ENCODE assay signal across 21 mouse cellular contexts in genomic region chr6:100869909-100870308, GRCm38 (mm10).
"Had no signal": no experiment of that assay in that cellular context is flagged by ENCODE, and none has a peak within 500 bp of the region (broad histone marks: within the 10 kb centered on the region; RNA-seq: fewer than 3 reads in every experiment).

No protein-coding gene starts in this region.

- H3K27ac ChIP-seq: heart, embryonic 10.5 days; heart, embryonic 13.5 days; heart, embryonic 15.5 days; hindbrain, embryonic 13.5 days; layer of hippocampus, adult 2 months; left cerebral cortex, adult 2 months; limb, embryonic 13.5 days; limb, embryonic 15.5 days; liver, embryonic 12.5 days had no signal

- DNase-seq: forebrain, postnatal 0 days; gastrocnemius, postnatal 14 days; gastrocnemius, postnatal 36 days; heart, adult 18-20 months; heart, postnatal 14 days; heart, postnatal 36 days; kidney, adult 11 months; kidney, adult 2 months; kidney, postnatal 10 days; kidney, postnatal 25 days; kidney, postnatal 4 days had no signal

- H3K4me1 ChIP-seq: heart, embryonic 13.5 days; heart, embryonic 15.5 days; hindbrain, embryonic 13.5 days; limb, embryonic 13.5 days; limb, embryonic 15.5 days; liver, embryonic 12.5 days had no signal

- H3K4me2 ChIP-seq: heart, embryonic 13.5 days; heart, embryonic 15.5 days; hindbrain, embryonic 13.5 days; limb, embryonic 13.5 days; limb, embryonic 15.5 days; liver, embryonic 12.5 days had no signal

- ATAC-seq: forebrain, postnatal 0 days; hindbrain, embryonic 16.5 days; liver, embryonic 12.5 days had no signal

- H3K9me3 ChIP-seq: heart, embryonic 10.5 days; heart, embryonic 13.5 days; heart, embryonic 15.5 days; hindbrain, embryonic 13.5 days; limb, embryonic 15.5 days; liver, embryonic 12.5 days had no signal

- H3K9ac ChIP-seq: forebrain, postnatal 0 days; heart, embryonic 13.5 days; heart, embryonic 15.5 days; hindbrain, embryonic 13.5 days; limb, embryonic 13.5 days; limb, embryonic 15.5 days; liver, embryonic 12.5 days had no signal

- H3K4me3 ChIP-seq: heart, embryonic 10.5 days; heart, embryonic 13.5 days; heart, embryonic 15.5 days; hindbrain, embryonic 13.5 days; layer of hippocampus, adult 2 months; left cerebral cortex, adult 2 months; limb, embryonic 13.5 days; limb, embryonic 15.5 days; liver, embryonic 12.5 days had no signal

- H3K27me3 ChIP-seq: heart, embryonic 13.5 days; heart, embryonic 15.5 days; hindbrain, embryonic 13.5 days; limb, embryonic 13.5 days; limb, embryonic 15.5 days; liver, embryonic 12.5 days had no signal
